Mouse (Mus musculus) lung, postnatal 25 days (tissue): ENCODE results near the gene Disp1.

Source experiments
- DNase-seq: peaks from one replicate; pipeline ENCODE4 v3.0.0; 2022; ENCODE audit warnings: low spot score

Disp1 gene

DNA sequence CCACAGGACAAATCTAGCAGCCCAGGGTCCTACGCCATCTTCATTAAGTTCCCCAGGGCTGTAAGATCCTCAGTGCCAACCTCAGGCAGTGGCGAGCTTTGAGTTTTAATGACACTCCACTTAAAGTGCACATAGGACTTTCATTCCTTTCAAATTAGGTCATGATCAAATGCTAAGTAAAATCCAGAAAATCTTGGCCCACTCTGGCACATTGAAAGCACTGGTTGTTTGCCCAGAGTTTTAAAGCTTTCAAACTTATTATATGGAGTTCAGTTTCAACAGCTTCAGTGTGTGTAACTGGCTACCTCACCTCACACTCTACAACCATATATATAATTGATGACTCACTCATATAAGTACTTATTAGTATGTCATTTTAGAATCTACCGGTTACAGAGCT lies 87.9 kb downstream of the Disp1 start:
- no peak for DNase-seq

DNA sequence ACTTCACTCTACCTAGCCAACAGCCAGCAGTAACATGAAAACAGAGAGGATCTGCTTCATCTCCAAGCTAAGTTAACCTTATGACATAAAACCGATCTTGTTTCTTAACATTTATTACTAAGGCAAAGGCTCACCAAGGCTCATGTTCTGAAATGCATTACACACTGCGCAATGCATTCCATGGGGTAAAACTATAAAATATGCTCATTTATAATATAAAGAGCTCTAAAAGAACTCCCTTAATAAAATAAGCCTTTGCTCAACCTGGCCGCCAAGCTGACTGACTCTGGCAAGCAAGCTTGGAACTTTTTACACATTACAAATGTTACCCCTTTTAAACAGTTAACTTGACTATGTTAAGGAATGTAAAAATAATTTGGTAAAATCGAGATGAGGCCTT lies 94.1 kb downstream of the Disp1 start:
- no peak for DNase-seq

DNA sequence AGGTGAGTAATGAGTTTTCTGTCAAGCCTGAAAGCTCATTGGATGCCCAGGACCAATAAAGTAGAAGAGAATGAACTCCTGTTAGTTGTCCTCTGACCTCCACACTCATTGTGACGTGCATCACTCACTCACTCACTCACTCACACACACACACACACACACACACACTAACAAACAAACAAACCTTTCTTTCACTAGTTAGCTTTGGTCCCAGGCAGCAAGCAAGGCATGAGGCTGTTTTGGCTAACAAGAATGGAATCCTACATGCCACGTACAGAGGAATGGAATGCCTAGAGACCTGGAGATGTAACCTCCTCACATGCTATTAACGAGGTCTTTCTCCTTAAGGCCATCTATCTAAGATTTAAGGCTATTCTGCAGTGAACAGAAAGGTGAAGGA lies 97.6 kb downstream of the Disp1 start:
- DNase-seq: no peak

DNA sequence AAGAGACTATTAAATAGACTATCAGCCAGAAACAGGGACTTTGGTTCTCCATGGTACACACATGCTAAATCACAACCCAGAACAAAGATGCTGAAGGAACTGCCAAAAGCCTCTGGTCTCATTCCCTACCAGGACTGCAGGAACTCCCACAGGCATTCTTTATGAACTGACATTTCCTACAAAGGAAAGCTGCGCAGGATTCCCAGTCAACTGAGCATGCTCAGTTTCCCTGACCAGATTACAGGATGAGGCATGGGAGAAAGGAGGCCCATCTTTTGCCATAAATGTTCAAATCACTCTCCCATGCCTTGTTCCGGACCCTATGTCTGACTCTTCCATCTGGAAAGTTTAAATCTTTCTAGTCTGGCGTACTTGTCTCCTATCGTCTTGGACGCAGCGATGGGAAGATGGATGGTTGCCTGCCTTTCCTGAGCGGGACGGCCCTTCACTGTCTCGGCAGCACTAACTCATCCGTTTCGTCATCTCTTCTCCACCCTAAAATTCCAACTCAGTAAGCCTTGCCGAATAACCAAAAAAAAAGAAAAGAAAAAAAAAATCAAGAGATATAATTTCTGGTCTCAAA lies 100.9 kb downstream of the Disp1 start:
- DNase-seq: no peak

DNA sequence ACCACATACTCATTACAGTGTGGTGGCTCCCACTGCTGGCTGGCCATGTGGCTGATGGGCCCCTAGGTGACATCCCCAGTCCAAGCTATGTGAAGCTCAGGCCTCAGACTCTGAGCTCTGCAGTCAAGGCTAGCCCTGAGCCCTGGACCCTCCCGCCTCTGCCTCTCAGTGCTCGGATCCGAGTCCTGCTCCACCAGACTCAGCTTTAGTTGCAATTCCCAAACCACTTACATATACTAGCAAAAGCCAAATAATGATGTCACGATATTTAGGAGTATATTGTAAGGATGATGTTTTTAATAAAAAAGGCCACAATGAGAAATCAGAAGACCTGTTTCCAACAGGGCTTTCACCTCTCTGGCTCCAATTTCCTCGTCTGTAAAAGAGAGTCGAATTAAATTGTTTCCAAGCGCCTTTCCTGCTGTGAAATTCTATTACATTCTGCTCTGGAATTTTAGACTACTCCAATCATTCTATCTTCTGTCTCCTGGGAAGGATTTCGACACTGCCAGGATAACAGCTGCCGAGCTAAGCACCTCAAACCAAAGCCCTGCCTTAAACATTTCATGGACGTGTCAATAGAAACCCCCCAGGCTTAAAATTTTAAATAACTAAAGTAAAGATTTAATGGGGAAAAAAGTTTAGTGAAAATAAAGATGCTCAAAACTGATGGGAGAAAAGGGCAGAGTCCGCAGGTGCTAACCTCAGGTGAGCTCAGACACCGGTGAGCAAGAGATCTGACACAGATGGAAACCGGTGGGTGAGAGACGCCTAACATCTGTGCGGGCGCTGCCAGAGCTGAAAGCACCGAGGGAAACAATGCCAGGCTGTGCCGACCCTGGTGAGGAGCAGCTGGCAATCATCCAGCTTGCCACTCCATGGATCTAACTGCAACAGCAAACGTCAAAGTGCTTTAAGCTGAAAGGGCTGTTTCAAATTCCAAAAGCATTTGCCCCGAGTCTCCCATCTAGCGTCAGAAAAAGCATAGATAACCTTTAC lies 103.2 kb downstream of the Disp1 start:
- DNase-seq: no peak

DNA sequence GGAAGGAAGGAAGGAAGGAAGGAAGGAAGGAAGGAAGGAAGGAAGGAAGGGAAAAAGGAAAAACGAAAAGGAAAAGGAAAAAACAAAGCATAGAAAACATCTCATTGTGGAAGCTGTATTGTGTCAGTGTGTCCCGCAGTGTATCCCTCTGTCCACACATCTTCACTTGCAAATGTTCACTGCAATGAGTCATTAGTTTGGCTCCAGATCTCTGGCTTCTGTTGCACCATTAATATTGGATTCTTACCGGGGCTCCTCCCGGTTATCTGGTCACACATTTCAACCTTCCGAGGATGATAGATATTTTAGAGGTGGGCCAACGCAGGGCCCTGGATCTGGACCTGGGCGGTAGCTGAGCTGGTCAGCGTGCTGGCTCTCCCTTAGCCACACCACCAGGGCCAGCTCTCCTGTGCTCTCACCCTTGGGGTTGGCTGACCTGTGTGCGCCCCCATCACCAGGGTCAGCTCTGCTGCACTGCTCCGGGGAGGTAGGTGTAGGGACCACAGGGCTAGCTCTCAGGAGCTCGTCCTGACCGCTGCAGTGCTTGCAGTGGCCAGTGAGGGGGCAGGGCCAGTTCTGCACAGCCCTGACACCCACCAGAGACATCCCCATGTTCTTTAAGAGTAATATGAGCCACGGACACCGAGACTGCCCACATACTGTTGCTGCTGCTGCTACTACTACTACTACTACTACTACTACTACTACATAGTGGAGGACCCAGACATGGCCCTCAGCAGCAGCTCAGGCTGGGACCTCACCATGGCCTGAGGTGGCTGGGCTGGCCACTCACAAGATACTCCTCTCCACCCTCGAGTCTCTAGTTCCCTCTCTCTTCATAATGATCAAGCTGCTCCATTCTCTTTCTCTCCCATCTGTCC lies 104.1 kb downstream of the Disp1 start:
- DNase-seq: no peak

DNA sequence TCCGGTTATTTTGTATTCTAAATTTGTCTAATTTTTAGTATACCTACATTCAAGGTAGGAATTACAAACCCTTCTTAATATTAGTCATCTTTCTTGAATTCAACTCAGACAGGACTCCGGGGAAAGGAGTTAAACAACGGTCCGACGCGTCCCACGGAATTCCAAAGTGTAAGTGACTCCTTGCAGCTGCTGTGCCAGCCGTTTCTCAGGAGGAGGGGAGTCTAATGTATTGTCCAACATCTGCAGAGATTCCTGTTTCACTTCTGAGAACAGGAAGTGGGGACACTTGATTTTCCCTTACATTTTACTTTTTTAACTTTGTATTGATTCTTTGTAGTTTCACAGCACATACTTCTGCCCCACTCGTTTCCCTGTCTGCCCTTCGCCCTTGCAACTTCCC lies 104.9 kb downstream of the Disp1 start:
- DNase-seq: no peak

DNA sequence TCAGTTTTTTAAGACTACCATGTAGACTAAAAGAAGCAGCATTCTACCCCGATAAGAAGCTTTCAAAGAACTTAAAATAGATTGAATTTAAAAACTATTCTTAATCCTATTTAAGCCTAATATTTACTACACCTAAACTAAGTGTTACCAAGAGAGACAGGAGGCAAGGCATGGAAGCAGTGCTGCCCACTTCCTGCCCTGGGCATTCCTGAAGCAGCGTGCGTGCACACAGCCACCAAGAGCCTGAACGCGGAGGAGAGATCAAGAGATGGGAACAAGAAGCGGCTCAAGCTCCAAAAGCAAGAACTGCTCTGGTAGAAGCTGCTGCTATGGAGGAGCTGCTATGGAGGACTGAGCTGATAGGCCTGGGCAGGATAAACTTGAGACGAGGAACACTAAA lies 106.2 kb downstream of the Disp1 start:
- DNase-seq: no peak

DNA sequence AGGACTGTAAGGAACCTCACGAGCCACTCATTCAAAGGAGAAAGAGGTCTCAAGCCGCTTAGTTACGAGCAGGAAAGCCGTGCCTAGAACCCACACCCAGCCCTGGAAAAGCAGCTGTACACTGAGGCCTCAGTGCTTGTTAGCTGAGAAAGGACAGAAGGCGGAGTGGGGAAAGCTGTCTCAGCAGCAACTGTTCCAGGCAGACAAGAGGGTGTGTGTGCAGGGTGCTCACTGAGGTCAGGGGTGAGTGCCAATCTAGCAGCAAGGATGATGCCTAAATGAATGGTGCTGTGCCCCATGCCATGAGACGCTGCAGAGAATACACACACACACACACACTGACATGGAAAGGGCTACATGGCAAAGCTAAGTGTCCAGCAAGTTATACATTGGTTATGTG lies 106.8 kb downstream of the Disp1 start:
- DNase-seq: no peak

DNA sequence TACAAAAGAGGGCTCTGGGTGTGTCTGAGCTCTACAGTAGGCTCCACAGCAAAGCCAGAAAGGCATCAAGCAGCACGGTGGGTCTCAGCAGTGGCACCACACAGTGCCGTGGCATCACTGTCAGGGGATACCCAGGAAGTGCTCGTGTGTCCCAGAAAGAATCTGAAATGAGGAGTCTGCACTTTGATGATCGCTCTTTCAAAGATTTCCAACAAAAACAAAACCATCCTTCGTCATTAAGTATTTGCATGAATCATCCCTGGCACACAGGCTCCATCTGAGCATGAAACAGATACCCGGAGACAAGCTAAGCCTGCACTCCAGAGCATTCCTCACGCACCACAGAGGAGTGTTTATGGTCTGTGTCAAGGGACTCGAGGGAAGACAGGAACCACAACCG lies 107.8 kb downstream of the Disp1 start:
- DNase-seq: no peak

DNA sequence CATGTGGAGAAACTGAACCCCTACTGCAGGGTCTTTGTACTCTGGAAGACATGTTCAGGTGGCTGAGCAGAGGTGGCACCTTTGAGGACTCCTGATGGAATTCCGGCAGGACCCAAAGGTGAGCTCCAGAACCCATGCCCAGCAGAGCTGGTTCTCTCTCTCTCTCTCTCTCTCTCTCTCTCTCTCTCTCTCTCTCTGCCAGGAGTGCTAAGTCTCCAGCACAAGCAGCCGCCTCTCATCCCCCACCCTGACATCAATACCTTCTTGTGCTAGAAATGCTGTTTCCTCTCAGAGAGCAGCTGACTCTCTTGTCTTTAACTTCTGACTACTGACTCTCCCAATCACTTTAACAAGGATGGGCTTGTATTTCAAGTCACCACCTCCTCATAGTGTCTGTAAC lies 113.8 kb downstream of the Disp1 start:
- DNase-seq: no peak

DNA sequence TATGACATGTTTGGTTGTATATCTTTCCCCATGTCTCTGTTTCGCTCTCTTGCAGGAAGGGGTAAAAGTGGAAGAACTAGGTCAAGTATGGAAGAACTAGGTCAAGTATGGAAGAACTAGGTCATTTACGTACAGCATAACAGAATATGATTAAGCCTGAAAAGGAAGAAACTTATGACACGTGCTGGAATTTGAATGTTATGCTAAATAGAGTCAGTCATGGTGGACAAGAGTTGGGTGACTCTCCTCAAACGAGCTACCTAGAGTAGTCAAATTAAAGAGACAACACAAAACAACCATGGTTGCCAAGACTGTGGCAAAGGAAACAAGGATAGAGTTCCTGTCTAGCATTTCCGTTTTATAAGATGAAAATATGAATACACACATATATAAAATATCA lies 116.6 kb downstream of the Disp1 start:
- DNase-seq: no peak

DNA sequence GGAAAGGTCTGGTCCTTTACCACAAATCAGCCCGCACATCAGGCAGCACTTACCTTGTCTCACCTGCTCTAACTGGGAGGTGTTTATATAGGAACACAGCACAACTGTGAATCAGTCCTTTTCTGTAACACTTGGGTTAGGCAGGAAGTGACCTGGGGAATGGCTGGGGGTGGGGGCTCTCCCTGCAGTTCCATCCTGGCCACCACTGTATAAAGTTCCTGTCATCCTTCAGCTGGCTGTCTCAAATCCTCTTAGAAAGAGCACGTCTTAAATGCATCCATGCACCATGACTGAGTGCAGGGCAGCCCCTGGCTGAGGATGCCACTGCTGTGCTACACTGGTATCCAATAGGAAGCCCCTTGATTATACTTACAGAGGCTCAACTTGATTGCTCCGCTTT lies 118.5 kb downstream of the Disp1 start:
- no peak for DNase-seq

DNA sequence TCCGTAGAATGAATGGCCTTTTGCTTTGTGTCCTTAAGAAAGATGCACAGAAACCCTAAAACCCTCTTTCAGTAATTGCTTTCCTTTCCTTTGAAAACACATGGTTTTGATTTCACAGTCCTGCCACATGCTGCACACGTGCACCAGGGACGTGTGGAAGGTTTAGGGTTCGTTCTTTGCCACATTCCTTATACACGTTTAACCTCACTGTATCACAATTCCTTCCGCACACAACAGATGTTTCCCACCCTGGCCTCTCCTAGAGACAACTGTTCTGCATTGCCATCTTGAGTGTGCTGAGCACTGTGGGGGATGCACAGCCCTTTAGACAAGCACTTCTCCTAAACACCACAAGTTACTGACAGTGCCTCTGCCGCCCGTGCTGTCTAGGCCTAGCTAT lies 119.2 kb downstream of the Disp1 start:
- no peak for DNase-seq

DNA sequence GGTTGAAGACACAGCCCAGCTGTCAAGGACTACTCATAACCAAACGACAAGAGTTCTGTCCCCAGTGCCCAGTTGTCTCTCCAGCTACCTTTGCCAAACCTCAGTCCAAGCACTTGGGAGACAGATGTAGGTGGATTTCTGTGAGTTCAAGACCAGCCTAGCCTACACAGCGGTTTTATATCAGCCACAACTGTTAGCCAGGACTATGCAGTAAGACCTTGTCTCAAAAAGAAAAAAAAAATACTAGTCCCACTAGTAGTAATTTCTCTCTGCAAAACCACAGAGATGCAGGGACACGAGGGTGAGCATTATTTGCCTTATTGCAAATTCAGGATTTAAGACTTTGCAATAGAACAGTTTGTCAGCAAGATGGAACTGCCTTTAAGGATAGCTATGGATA lies 120.0 kb downstream of the Disp1 start:
- DNase-seq: no peak

DNA sequence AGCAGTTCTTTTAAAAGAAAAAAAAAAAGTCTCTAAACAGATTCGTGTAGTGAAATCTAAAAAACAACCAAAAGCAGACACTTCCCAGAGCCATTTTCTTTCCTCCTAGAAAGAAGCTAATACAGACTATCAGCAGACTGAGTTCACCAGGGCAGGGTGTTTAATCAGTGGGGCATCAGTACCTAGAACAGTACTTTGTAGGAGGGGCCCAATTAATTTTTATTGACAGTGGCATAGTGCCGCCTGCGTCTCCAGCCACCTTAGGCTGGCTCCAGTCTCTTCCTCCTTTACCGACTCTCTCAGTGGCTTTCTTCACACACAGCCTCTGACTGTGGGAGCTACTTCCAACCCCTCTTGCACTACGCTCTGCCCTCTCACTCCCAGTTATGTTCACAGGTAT lies 121.1 kb downstream of the Disp1 start:
- DNase-seq: no peak

DNA sequence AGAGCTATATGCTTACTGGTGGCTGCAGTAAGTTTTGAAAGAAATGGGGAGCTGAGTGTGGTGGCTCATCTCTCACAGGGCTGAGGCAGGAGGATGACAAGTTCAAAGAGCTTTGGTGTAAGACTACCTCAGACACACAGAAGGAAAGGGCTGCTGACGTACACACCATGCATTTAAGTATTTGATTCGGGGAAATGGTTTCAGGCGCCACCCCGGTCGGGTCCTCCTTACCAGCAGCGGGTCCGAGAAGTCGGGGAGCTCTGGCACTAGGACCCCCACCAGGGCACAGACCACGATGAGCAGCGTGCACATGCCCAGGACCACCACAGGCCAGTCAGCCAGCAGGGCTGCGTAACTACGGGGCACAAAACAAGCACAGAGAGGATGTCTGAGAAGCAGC lies 121.6 kb downstream of the Disp1 start:
- DNase-seq: no peak

DNA sequence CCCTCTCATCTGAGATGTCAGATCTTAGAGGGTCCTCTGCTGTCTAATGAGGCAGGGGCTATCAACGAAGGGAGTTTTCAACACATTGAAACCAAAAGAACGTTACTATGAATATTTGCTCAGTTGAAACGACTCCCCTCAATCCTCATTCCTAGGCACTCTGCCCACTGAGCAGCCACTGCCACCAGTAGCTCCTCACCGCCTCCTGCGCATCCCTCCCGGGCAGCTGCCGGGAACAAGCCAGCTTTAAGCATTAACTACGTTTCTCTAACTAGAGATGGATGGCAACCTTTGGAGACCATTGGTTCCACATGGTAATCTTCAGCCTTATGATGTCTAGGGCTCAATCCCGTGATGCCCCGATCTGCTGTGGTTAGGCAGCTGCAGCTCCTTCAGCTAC lies 123.7 kb downstream of the Disp1 start:
- no peak for DNase-seq

DNA sequence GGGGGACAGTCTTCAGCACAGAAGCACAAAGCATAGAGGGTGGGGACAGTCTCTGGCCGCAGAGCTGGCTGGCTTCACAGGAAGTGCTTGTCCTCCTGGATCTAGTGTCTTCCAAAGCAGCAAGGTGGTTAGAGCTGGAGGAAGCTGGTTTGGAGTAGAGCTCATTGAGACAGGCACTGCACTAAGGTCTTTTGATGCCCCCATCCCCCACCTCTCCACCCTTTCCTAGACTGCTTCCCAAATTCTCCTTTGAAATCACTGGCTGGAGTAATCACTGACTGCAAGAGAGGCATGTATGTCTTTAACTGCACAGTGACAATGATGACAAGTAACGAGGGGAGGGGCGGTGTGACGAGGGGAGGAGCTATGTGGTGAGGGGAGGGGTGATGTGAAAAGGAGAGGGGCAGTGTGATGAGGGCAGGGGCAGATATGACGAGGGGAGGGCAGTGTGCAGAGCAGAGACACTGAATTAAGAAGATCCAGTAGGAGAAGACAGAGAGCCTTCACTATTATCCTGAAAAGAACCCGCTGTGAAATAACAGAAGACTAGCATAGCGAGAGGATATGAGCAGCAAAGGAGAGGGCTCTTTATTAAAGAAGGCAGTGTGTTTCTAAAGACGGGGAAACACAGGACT lies 125.8 kb downstream of the Disp1 start:
- DNase-seq: no peak

DNA sequence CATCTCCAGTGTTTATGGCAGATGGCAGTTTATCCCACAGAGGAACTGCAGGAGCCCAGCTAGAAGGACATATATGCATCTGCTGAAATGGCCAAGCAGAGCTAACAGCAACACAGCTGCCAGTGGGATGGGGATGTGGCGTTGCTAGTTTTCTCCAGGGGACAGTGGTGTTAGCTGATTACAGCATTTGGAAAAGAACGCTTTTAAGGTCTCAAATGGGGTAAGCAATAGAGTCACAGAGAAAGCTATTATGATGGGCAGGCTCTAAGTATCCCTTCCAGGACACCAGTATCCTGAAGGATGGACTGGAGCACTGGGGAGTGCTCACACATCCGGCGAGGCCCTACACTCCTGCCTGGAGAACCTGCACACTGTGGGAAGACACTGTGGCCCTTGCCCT lies 129.0 kb downstream of the Disp1 start:
- DNase-seq: no peak

DNA sequence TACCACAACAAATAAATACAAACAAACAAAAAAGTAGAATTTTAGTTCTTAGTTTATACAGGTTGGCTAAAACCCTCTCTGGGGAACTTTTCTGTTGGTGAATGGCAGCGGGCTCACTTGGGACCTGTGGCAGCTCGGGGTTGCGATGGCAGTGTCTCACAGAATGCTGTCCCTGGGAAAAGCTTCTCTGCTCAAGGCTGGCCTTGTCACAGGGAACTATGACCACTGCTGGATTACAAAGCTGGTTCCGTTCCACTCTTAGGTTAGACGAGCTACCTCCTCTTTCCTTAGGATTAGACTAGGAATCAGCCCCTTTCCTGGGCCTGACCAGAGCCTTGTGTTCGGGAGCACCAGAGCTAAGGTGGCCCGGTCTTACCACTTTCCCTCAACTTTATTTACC lies 130.1 kb downstream of the Disp1 start:
- DNase-seq: no peak

DNA sequence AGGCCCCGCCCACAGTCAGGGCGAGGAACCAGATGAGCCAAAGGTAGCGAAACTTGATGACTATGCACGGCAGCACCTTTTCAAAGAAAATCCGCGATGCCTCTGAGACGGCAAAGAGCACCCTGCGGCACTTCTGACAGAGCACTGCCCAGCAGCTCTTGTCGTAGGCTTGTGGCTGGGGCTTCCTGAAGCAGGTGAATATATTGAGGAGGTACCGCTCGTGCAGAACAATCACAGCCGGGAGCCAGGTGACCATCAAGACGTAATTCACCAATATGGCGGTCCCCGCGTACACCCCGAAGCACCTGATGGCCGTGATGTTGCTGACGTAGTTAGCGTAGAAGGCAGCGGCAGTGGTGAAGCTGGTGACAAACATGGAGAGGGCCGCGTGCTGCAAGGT lies 132.7 kb downstream of the Disp1 start:
- no peak for DNase-seq
